Mouse (Mus musculus) MEL (cell line): ENCODE results near the gene Brca2. TPM values are rescaled to one million over a fixed set of nuclear protein-coding genes. Genes with fewer than 3 reads are reported as not detected.

ENCODE experiments used
- DNase-seq: peaks from one replicate; pipeline ENCODE4 v3.0.0; 2011; ENCODE audit warnings: low read depth, low spot score
- H3K27ac ChIP-seq: 2 replicates; pipeline ENCODE4 v1.5.1; 2012; ENCODE audit warnings: low read depth, mild to moderate bottlenecking, control low read depth, low read length, moderate library complexity; ENCODE audit not compliant: control insufficient read depth
- H3K27me3 ChIP-seq, 2 experiments: fragments of 150-350 bp in 1 of 2; sonication (generic) in 1 of 2; 2 replicates each; pipeline ENCODE4 v1.6.1; 2012; ENCODE audit warnings: low read length in 2 of 2, mild to moderate bottlenecking in 2 of 2, improper control_type of control experiment in 1 of 2, moderate library complexity in 1 of 2; ENCODE audit not compliant: insufficient read depth in 2 of 2, control insufficient read depth in 1 of 2
- H3K36me3 ChIP-seq, 2 experiments: 2 replicates each; pipeline ENCODE4 v1.6.1; 2012 to 2014; ENCODE audit warnings: low read length in 2 of 2, improper control_type of control experiment in 1 of 2, inconsistent platforms in 1 of 2, mild to moderate bottlenecking in 1 of 2; ENCODE audit not compliant: insufficient read depth in 2 of 2, control insufficient read depth in 1 of 2
- H3K4me1 ChIP-seq, 2 experiments: fragments of 150-350 bp in 1 of 2; sonication (generic) in 1 of 2; 2 replicates each; pipeline ENCODE4 v1.6.1; 2012; ENCODE audit warnings: low read length in 2 of 2, improper control_type of control experiment in 1 of 2, mild to moderate bottlenecking in 1 of 2; ENCODE audit not compliant: insufficient read depth in 2 of 2, control insufficient read depth in 1 of 2
- H3K4me3 ChIP-seq, 2 experiments: fragments of 150-350 bp in 1 of 2; sonication (generic) in 1 of 2; 2 replicates each; pipeline ENCODE4 v1.5.1; 2012; ENCODE audit warnings: low read depth in 2 of 2, low read length in 2 of 2, mild to moderate bottlenecking in 2 of 2, moderate library complexity in 2 of 2, control low read depth in 1 of 2, improper control_type of control experiment in 1 of 2; ENCODE audit not compliant: control insufficient read depth in 1 of 2, insufficient read depth in 1 of 2
- H3K79me2 ChIP-seq: 2 replicates; pipeline ENCODE4 v1.6.1; 2012; ENCODE audit warnings: mild to moderate bottlenecking, low read length, moderate library complexity; ENCODE audit not compliant: control insufficient read depth, poor library complexity, insufficient read depth
- H3K9ac ChIP-seq: 2 replicates; pipeline ENCODE4 v1.6.1; 2012; ENCODE audit warnings: low read depth, mild to moderate bottlenecking, control low read depth, low read length, moderate library complexity; ENCODE audit not compliant: control insufficient read depth, poor library complexity, severe bottlenecking
- H3K9me3 ChIP-seq: fragments of 150-350 bp; sonication (generic); replicated peaks from 2 replicates; pipeline ENCODE4 v1.6.1; 2012; ENCODE audit warnings: mild to moderate bottlenecking, low read length, improper control_type of control experiment, moderate library complexity; ENCODE audit not compliant: insufficient read depth
- CHD1 ChIP-seq: IDR thresholded peaks from 2 replicates; pipeline ENCODE4 v1.6.1; 2012; ENCODE audit warnings: low read depth, mild to moderate bottlenecking, inconsistent platforms, low read length, improper control_type of control experiment
- CHD2 ChIP-seq: IDR thresholded peaks from 2 replicates; pipeline ENCODE4 v1.6.1; 2011; ENCODE audit warnings: low read length, improper control_type of control experiment
- CTCF ChIP-seq, 3 experiments: IDR thresholded peaks in 2 of 3; conservative IDR thresholded peaks in 1 of 3; 2 replicates each; pipeline ENCODE4 v1.5.1; 2011 to 2012; ENCODE audit warnings: low read length in 3 of 3, low read depth in 2 of 3, mild to moderate bottlenecking in 2 of 3, improper control_type of control experiment in 1 of 3, inconsistent platforms in 1 of 3, mixed read lengths in 1 of 3, moderate library complexity in 1 of 3; ENCODE audit not compliant: control insufficient read depth in 1 of 3, insufficient read depth in 1 of 3, poor library complexity in 1 of 3, severe bottlenecking in 1 of 3
- KAT2A ChIP-seq: conservative IDR thresholded peaks from 2 replicates; pipeline ENCODE4 v1.6.1; 2012; ENCODE audit warnings: low read depth, low read length, improper control_type of control experiment, inconsistent platforms
- MAX ChIP-seq: IDR thresholded peaks from 2 replicates; pipeline ENCODE4 v1.6.1; 2011; ENCODE audit warnings: low read length, improper control_type of control experiment
- MXI1 ChIP-seq: IDR thresholded peaks from 2 replicates; pipeline ENCODE4 v1.6.1; 2011; ENCODE audit warnings: mild to moderate bottlenecking, low read depth, low read length, improper control_type of control experiment
- NELFE ChIP-seq: IDR thresholded peaks from 2 replicates; pipeline ENCODE4 v1.6.1; 2011; ENCODE audit warnings: low read depth, low read length, improper control_type of control experiment
- POLR2AphosphoS2 ChIP-seq: IDR thresholded peaks from 2 replicates; pipeline ENCODE4 v1.6.1; 2011; ENCODE audit warnings: low read length, improper control_type of control experiment
- RAD21 ChIP-seq: IDR thresholded peaks from 2 replicates; pipeline ENCODE4 v1.6.1; 2011; ENCODE audit warnings: mild to moderate bottlenecking, low read depth, low read length, improper control_type of control experiment
- RCOR1 ChIP-seq: IDR thresholded peaks from 2 replicates; pipeline ENCODE4 v1.6.1; 2012; ENCODE audit warnings: low read depth, mild to moderate bottlenecking, inconsistent platforms, low read length, improper control_type of control experiment
- SIN3A ChIP-seq: IDR thresholded peaks from 2 replicates; pipeline ENCODE4 v1.6.1; 2012; ENCODE audit warnings: low read length, improper control_type of control experiment, inconsistent platforms
- SMC3 ChIP-seq: IDR thresholded peaks from 2 replicates; pipeline ENCODE4 v1.6.1; 2011; ENCODE audit warnings: low read depth, low read length, improper control_type of control experiment
- TCF12 ChIP-seq: IDR thresholded peaks from 2 replicates; pipeline ENCODE4 v1.6.1; 2014; ENCODE audit warnings: low read depth, mild to moderate bottlenecking, inconsistent platforms, low read length, improper control_type of control experiment, moderate library complexity
- ZKSCAN1 ChIP-seq: IDR thresholded peaks from 2 replicates; pipeline ENCODE4 v1.6.1; 2012; ENCODE audit warnings: low read depth, mild to moderate bottlenecking, inconsistent platforms, low read length, improper control_type of control experiment, moderate library complexity
- ZMIZ1 ChIP-seq: IDR thresholded peaks from 2 replicates; pipeline ENCODE4 v1.6.1; 2012; ENCODE audit warnings: low read depth, mild to moderate bottlenecking, inconsistent platforms, low read length, improper control_type of control experiment, moderate library complexity
- polyA plus RNA-seq, 2 experiments: library from polyadenylated mRNA; stranded (reverse) in 1 of 2; unstranded in 1 of 2; fragments of >175 nt in 1 of 2; fragments of >200 nt in 1 of 2; gene quantifications; 2 replicates each; pipeline versions ENCODE4 v1.2.1 to v1.2.4; 2012; ENCODE audit warnings: low replicate concordance in 2 of 2, low read depth in 1 of 2; ENCODE audit not compliant: insufficient read length in 2 of 2, insufficient read depth in 1 of 2, missing spikeins in 1 of 2
- total RNA-seq: library from RNA; depleted of rRNA; stranded (reverse); fragments of 300-350 nt; gene quantifications from 2 replicates; pipeline ENCODE4 v1.2.3, GENCODE M21; 2012

Brca2 gene
- total and polyA plus RNA-seq, 3 experiments, result 29.8 to 239 (median 53.4) TPM

- Histone ChIP-seq H3K9me3 (no peaks in the 10 kb centered on the region), H3K27me3 (no peaks in the 10 kb centered on the region), H3K36me3 (peaks cover 0 to 19% of the 10 kb centered on the region in 2 experiments; a peak in 2 of 4 replicates)
- no peak for TF ChIP-seq SMC3
- no peak for TF ChIP-seq KAT2A
- TF ChIP-seq CHD2, result no peak
- no peak for TF ChIP-seq MXI1
- TF ChIP-seq, all 39 proteins: peak for 0
- Histone ChIP-seq H3K4me1 (peaks cover 14 to 16% of the 10 kb centered on the region in 2 experiments), H3K4me3 (no peak overlapping the region), H3K9ac (no peak overlapping the region), H3K27ac (no peak overlapping the region), H3K79me2 (peaks cover 1% of the 10 kb centered on the region; the same call in 1 of the 2 replicates)
- DNase-seq, result no peak
Measured at GRCm38 (mm10) chr5:150599301-150600294, 77.2 kb downstream of the Brca2 start.

DNA sequence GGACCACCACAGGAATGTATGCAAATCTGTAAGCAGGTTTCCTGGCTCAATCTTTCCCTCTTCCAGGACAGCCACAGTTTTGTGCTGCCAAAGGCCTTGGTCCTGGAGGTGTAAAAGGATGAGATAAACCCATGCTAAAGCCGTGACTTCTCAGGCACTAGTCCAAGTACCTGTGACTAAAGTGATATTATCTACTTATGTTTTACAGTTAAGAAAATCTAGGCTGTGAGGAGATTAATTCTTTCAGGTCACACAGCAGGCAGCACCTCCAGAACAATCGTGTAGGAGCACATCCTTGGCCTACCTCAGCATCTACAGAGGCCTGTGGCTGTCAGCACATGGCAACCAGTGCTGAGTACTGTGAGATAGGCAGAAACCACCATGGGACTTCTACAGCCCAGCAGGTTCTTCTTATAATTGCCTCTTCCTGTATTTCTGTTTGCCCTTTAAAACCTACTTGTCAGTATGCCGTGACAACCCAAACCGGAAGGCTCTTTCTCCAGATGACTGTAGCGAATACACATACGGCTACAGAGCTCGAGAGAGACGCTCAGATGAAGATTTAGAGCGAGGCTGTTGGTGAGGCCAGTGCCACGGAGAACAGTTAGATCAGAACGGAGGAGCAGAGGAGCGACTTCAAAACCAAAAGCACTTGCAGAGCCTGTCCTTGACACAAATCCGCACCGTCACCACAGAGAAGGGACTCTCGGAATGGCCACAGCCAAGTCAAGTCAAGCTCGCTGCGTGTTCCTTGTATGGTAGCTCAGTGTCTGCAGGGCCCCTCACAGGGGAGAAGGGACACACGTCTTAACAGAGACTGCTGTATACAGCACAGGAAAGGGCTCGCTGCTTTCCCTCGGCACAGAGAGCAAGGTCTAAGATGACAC lies 78.4 kb downstream of the Brca2 start:
- no peaks in the 10 kb centered on the region for H3K9me3 ChIP-seq
- H3K27ac ChIP-seq, result no peak overlapping the region
- H3K36me3 ChIP-seq, result peaks cover 0 to 13% of the 10 kb centered on the region in 2 experiments; a peak in 2 of 4 replicates
- H3K4me3 ChIP-seq, result no peak overlapping the region
- H3K4me1 ChIP-seq, result peaks cover 8% of the 10 kb centered on the region in 2 experiments; a peak in 3 of 4 replicates
- no peaks in the 10 kb centered on the region for H3K79me2 ChIP-seq
- H3K9ac ChIP-seq, result no peak overlapping the region
- no peak for DNase-seq
- no peaks in the 10 kb centered on the region for H3K27me3 ChIP-seq
- TF ChIP-seq TCF12 (no peak), MXI1 (no peak), MAX (no peak), RAD21 (no peak), CHD1 (no peak), CHD2 (no peak), SIN3A (no peak), NELFE (no peak), ZMIZ1 (no peak), POLR2AphosphoS2 (no peak), CTCF (IDR thresholded peaks at IDR 0.05 in 2 of 3, conservative IDR thresholded peaks at IDR 0.05 in 1 of 3; ENCODE audit: control insufficient read depth in 1 of 3, insufficient read depth in 1 of 3, low read depth in 2 of 3, low read length in 3 of 3, poor library complexity in 1 of 3, severe bottlenecking in 1 of 3) (no peak), RCOR1 (no peak), ZKSCAN1 (no peak)
- TF ChIP-seq, all 39 proteins: peak for 0
